Comparison of ENCODE assay signal across 4 mouse cellular contexts in genomic region chr3:84861817-84862216, GRCm38 (mm10). TPM values are rescaled to one million over a fixed set of nuclear protein-coding genes. Genes with fewer than 3 reads are reported as not detected.
DNase-seq lines count a peak whose midpoint lies in the region; ATAC-seq and TF ChIP-seq lines count a peak whose summit lies in the region.
"Not testable (repeated sequence)": the region's sequence is repeated elsewhere in the genome, so short reads cannot be mapped to it uniquely, and the experiment has no call there.

No protein-coding gene starts in this region.

- peaks cover 0 to 34% of the 10 kb centered on the region in 2 experiments; a peak in 3 of 4 replicates for H3K36me3 ChIP-seq in MEL (ENCODE audit: control insufficient read depth in 1 of 2, insufficient read depth in 2 of 2, low read length in 2 of 2)

- TF ChIP-seq CTCF in MEL (IDR thresholded peaks at IDR 0.05 in 2 of 3, conservative IDR thresholded peaks at IDR 0.05 in 1 of 3; ENCODE audit: control insufficient read depth in 1 of 3, insufficient read depth in 1 of 3, low read depth in 2 of 3, low read length in 3 of 3, poor library complexity in 1 of 3, severe bottlenecking in 1 of 3), result not testable (repeated sequence)

- not testable (repeated sequence) for H3K4me3 ChIP-seq in MEL (ENCODE audit: control insufficient read depth in 1 of 2, insufficient read depth in 1 of 2, low read depth in 2 of 2, low read length in 2 of 2)

- not testable (repeated sequence) for H3K9ac ChIP-seq in MEL (ENCODE audit: control insufficient read depth, low read depth, low read length, poor library complexity, severe bottlenecking)

- 0 out of 2 replicates have a peak, but pooled peaks have one; percentile 39 for ATAC-seq in common myeloid progenitor, adult 5-6 weeks (replicated peaks; ENCODE audit: low read depth, poor library complexity, severe bottlenecking)

- 0 out of 4 replicates have a peak, but pooled peaks of 1 of the 2 experiments have one; percentile 22 for TF ChIP-seq EP300 in MEL (IDR thresholded peaks at IDR 0.05; ENCODE audit: low read depth in 1 of 2, low read length in 2 of 2)

- peak; percentile 18 for DNase-seq in CD4-positive, CD25-positive, alpha-beta regulatory T cell, adult 2 months (ENCODE audit: low read depth, low spot score)
- DNase-seq in MEL (ENCODE audit: low read depth, low spot score), result peak; percentile 58
- peak; percentile 33 for DNase-seq in induced T-regulatory cell, adult 2 months (ENCODE audit: low read depth)

- not testable (repeated sequence) for H3K9me3 ChIP-seq in MEL (replicated peaks; ENCODE audit: insufficient read depth, low read length)

- H3K79me2 ChIP-seq in MEL (ENCODE audit: control insufficient read depth, insufficient read depth, low read length, poor library complexity), result peaks cover 12% of the 10 kb centered on the region

- not testable (repeated sequence) for TF ChIP-seq POLR2A in MEL (IDR thresholded peaks at IDR 0.05; ENCODE audit: control insufficient read depth in 1 of 2, insufficient read depth in 1 of 2, low read depth in 1 of 2, low read length in 2 of 2, poor library complexity in 1 of 2)

- H3K4me1 ChIP-seq in MEL (ENCODE audit: control insufficient read depth in 1 of 2, insufficient read depth in 2 of 2, low read length in 2 of 2), result peaks cover 13 to 19% of the 10 kb centered on the region in 2 experiments

- H3K27ac ChIP-seq in MEL (ENCODE audit: control insufficient read depth, low read depth, low read length), result not testable (repeated sequence)

- TF ChIP-seq RAD21 in MEL (IDR thresholded peaks at IDR 0.05; ENCODE audit: low read depth, low read length), result not testable (repeated sequence)

- H3K27me3 ChIP-seq in MEL (ENCODE audit: control insufficient read depth in 1 of 2, insufficient read depth in 2 of 2, low read length in 2 of 2), result not testable (repeated sequence)

TF ChIP-seq in MEL, 35 proteins besides CTCF, POLR2A, EP300 and RAD21:
- peak; percentile 40; the same call in 1 of the 2 replicates for TF ChIP-seq ELF1 (IDR thresholded peaks at IDR 0.05; ENCODE audit: low read depth, low read length)
- TF ChIP-seq ZNF384 (IDR thresholded peaks at IDR 0.05; ENCODE audit: low read depth, low read length), result peak; percentile 75
- 0 out of 2 replicates have a peak, but pooled peaks have one; percentile 25 for TF ChIP-seq SIN3A (IDR thresholded peaks at IDR 0.05; ENCODE audit: low read length)

RNA-seq across cellular contexts. Expression of gene Fbxw7, which starts 46.7 kb away (rescaled TPM):
- 13.9 and 14.5 TPM in 2 replicates for total RNA-seq in MEL (2012; rRNA removed)
- 10 to 100 TPM in 1 of 2 experiments, not detected in 1; 11.8 TPM for polyA plus RNA-seq in MEL (2012; ENCODE audit: insufficient read depth in 1 of 2, insufficient read length in 2 of 2, low read depth in 1 of 2, low replicate concordance in 2 of 2, missing spikeins in 1 of 2)
- 19.4 and 20.3 TPM in 2 replicates for total RNA-seq in common myeloid progenitor, adult 5-6 weeks (2017)
